Mouse (Mus musculus) heart, postnatal 0 days (tissue): ENCODE measurements around the gene Tagln3. TPM values are rescaled to one million over a fixed set of nuclear protein-coding genes. Genes with fewer than 3 reads are reported as not detected.

Experiments used
- ATAC-seq: fragments of 200-750 bp; cut with Nextera tagmentation; 2 replicates; pipeline ENCODE4 v1.8.0; 2017; ENCODE audit warnings: low read depth, moderate number of reproducible peaks, moderate library complexity; ENCODE audit not compliant: insufficient read depth
- DNase-seq: peaks from one replicate; pipeline ENCODE4 v3.0.0-alpha.2; 2016; ENCODE audit warnings: low spot score
- H3K27ac ChIP-seq: fragments of 300-500 bp; sonication (generic); 2 replicates; pipeline ENCODE4 v1.5.1; 2014; ENCODE audit warnings: low read depth, mild to moderate bottlenecking
- H3K27me3 ChIP-seq: fragments of 300-500 bp; sonication (generic); 2 replicates; pipeline ENCODE4 v1.6.1; 2014; ENCODE audit warnings: low read length, mixed read lengths; ENCODE audit not compliant: control insufficient read depth, insufficient read depth
- H3K36me3 ChIP-seq: fragments of 300-500 bp; sonication (generic); replicated peaks from 2 replicates; pipeline ENCODE4 v1.6.1; 2014; ENCODE audit warnings: low read length, mixed read lengths; ENCODE audit not compliant: control insufficient read depth, insufficient read depth
- H3K4me1 ChIP-seq: fragments of 300-500 bp; sonication (generic); 2 replicates; pipeline ENCODE4 v1.6.1; 2014; ENCODE audit warnings: antibody characterized with exemption; ENCODE audit not compliant: control insufficient read depth, insufficient read depth
- H3K4me2 ChIP-seq: fragments of 300-500 bp; sonication (generic); 2 replicates; pipeline ENCODE4 v1.6.1; 2014; ENCODE audit warnings: low read depth, mild to moderate bottlenecking, low read length, moderate library complexity
- H3K4me3 ChIP-seq: fragments of 300-500 bp; sonication (generic); 2 replicates; pipeline ENCODE4 v1.5.1; 2014; ENCODE audit warnings: low read depth, low read length
- H3K9ac ChIP-seq: fragments of 300-500 bp; sonication (generic); replicated peaks from 2 replicates; pipeline ENCODE4 v1.6.1; 2014; ENCODE audit warnings: low read depth, low read length, mixed read lengths
- H3K9me3 ChIP-seq: fragments of 300-500 bp; sonication (generic); replicated peaks from 2 replicates; pipeline ENCODE4 v1.6.1; 2016; ENCODE audit warnings: low read length; ENCODE audit not compliant: control insufficient read depth
- CTCF ChIP-seq: IDR thresholded peaks from 2 replicates; pipeline ENCODE4 v1.5.1; 2016; ENCODE audit warnings: antibody characterized with exemption, control low read depth, low read depth
- EP300 ChIP-seq: IDR thresholded peaks from 2 replicates; pipeline ENCODE4 v1.6.1; 2016; ENCODE audit warnings: antibody characterized with exemption, low read depth
- WGBS: fragments of 180-500 bp; shearing (Covaris S2); extraction: QIAGEN DNeasy Blood & Tissue Kit; methylation state at CpG from one replicate; pipeline ENCODE4 v1.1.7; 2014; 5-methylcytosine and 5-hydroxymethylcytosine counted together
- polyA plus RNA-seq: library from polyadenylated mRNA; unstranded; fragments of >200 nt; fragmentation: Nextera tagmentation; extraction: Ambion mirVana; gene quantifications from 2 replicates; pipeline ENCODE4 v1.2.1, GENCODE M21; 2015
- total RNA-seq: library from RNA; depleted of rRNA; stranded (reverse); fragments of >200 nt; gene quantifications from 2 replicates; pipeline ENCODE4 v1.2.3, GENCODE M21; 2014; ENCODE audit warnings: low replicate concordance

The Tagln3 gene
- total and polyA plus RNA-seq, 2 experiments from 2014 or later = 0.57 to 1.3 TPM

- Histone ChIP-seq H3K36me3 (peaks cover 45% of the 10 kb centered on the region), H3K4me1 (0 out of 2 replicates have a peak, but pooled peaks cover under 1% of the 10 kb centered on the region), H3K4me3 (no peak overlapping the region), H3K4me2 (no peak overlapping the region), H3K9me3 (no peaks in the 10 kb centered on the region), H3K27me3 (no peaks in the 10 kb centered on the region), H3K27ac (no peak overlapping the region), H3K9ac (no peak overlapping the region)
- no peak for DNase-seq
- WGBS = 83% methylated on average over 5 of the region's 5 CpGs
- TF ChIP-seq CTCF (no peak), EP300 (no peak)
- no peak for ATAC-seq
These were observed 4.8 kb upstream of the Tagln3 start for GRCm38 (mm10) chr16:45729163-45729562.

- no peaks in the 10 kb centered on the region for H3K27me3 ChIP-seq
- no peak overlapping the region for H3K27ac ChIP-seq
- H3K4me3 ChIP-seq = peak overlapping the region; percentile 47
- 0 out of 2 replicates have a peak, but pooled peaks cover 7% of the 10 kb centered on the region for H3K4me1 ChIP-seq
- no peak for TF ChIP-seq CTCF
- TF ChIP-seq EP300 = no peak
- H3K9ac ChIP-seq = peak overlapping the region; percentile 36; the same call in 1 of the 2 replicates
- DNase-seq (peak; percentile 7), ATAC-seq (peak; percentile 17; the same call in 1 of the 2 replicates)
- 2% methylated on average over 10 of the region's 10 CpGs for WGBS
- peak overlapping the region; percentile 90 for H3K4me2 ChIP-seq
- no peaks in the 10 kb centered on the region for H3K9me3 ChIP-seq
- H3K36me3 ChIP-seq = peaks cover 8% of the 10 kb centered on the region
These were observed 314 bp upstream of the Tagln3 start for GRCm38 (mm10) chr16:45724742-45725102.

GRCm38 (mm10) chr16:45723172-45723901 is 1.1 kb downstream of the Tagln3 start:
- Histone ChIP-seq H3K4me1 (0 out of 2 replicates have a peak, but pooled peaks cover 7% of the 10 kb centered on the region), H3K27ac (no peak overlapping the region), H3K4me2 (peak overlapping the region; percentile 90; the same call in 1 of the 2 replicates), H3K27me3 (no peaks in the 10 kb centered on the region), H3K36me3 (no peaks in the 10 kb centered on the region), H3K9me3 (no peaks in the 10 kb centered on the region), H3K4me3 (peak overlapping the region; percentile 47), H3K9ac (no peak overlapping the region)
- TF ChIP-seq EP300 (no peak), CTCF (no peak)
- ATAC-seq (no peak), DNase-seq (no peak)
- WGBS = 74% methylated on average over 6 of the region's 6 CpGs

- no peak overlapping the region for H3K4me2 ChIP-seq
- no peak overlapping the region for H3K4me3 ChIP-seq
- H3K27me3 ChIP-seq = no peaks in the 10 kb centered on the region
- WGBS = 74% methylated on average over 3 of the region's 3 CpGs
- no peak overlapping the region for H3K9ac ChIP-seq
- H3K27ac ChIP-seq = no peak overlapping the region
- DNase-seq = no peak
- TF ChIP-seq EP300 (no peak), CTCF (no peak)
- H3K9me3 ChIP-seq = no peaks in the 10 kb centered on the region
- 0 out of 2 replicates have a peak, but pooled peaks cover 7% of the 10 kb centered on the region for H3K4me1 ChIP-seq
- no peak for ATAC-seq
- no peaks in the 10 kb centered on the region for H3K36me3 ChIP-seq
These were observed 1.9 kb downstream of the Tagln3 start for GRCm38 (mm10) chr16:45722460-45722951.

GRCm38 (mm10) chr16:45720022-45720630 is 4.3 kb downstream of the Tagln3 start:
- no peaks in the 10 kb centered on the region for H3K27me3 ChIP-seq
- H3K36me3 ChIP-seq = no peaks in the 10 kb centered on the region
- TF ChIP-seq CTCF (no peak), EP300 (no peak)
- H3K4me1 ChIP-seq = 0 out of 2 replicates have a peak, but pooled peaks cover 7% of the 10 kb centered on the region
- H3K9me3 ChIP-seq = 0 out of 2 replicates have a peak, but pooled peaks cover 3% of the 10 kb centered on the region
- no peak overlapping the region for H3K27ac ChIP-seq
- H3K9ac ChIP-seq = no peak overlapping the region
- H3K4me3 ChIP-seq = no peak overlapping the region
- 81% methylated on average over 10 of the region's 10 CpGs for WGBS
- no peak for ATAC-seq
- DNase-seq = no peak
- H3K4me2 ChIP-seq = no peak overlapping the region
